Mouse (Mus musculus): ENCODE results near the gene Unc5c.

DNA sequence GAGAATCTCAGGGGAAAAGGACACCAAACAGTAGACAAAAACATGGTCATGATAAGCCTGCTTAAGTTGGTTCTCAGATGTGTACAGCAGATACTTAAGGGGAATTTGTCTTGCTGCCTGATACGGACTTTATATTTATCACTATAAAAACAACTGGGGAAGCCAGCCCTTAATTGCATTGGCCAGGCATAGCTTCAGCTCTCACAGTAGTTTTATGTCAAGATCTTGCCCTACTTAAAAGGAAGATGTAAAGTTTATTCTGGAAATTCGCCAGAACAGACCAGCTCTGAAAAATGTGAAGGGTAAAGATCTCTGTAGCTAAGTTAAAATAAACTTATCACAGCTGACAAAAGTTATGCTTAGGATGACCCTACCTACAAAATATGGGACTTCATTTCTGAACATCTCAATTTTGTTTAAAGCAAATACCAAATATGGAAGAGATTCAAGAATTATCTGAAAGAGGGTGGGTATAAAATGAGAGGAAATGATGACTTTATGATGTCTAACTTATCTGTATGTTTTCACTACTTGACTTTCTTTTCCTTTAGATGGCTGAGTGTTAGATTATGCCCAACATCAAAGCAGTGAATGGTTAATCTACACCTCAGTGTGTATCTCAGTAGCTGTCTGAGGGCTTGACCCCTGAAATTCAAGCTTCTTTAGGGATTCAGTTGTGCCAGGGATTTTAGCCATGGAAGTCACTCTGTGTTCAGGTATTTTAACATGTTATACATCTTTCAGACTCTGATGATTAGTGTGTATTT, 18.8 kb downstream of the Unc5c start:
- TF ChIP-seq POLR2A (IDR thresholded peaks at IDR 0.05; ENCODE audit: control insufficient read depth, low read depth, low read length) (no peak), CTCF (IDR thresholded peaks at IDR 0.05; ENCODE audit: control insufficient read depth, insufficient read depth, insufficient replicate concordance, low read depth, low read length) (no peak)

All from testis, adult 2 months (tissue).